Mouse (Mus musculus) liver, embryonic 11.5 days (tissue): ENCODE results near the gene Ric8a. TPM values are rescaled to one million over a fixed set of nuclear protein-coding genes. Genes with fewer than 3 reads are reported as not detected.
A peak's percentile ranks its signal among the peaks of the same experiment; 100 is the strongest.

Experiments
- ATAC-seq: fragments of 200-750 bp; cut with Nextera tagmentation; replicated peaks from 2 replicates; pipeline ENCODE4 v1.8.0; 2017; ENCODE audit warnings: moderate number of reproducible peaks, mild to moderate bottlenecking, moderate TSS enrichment, moderate library complexity; ENCODE audit not compliant: low FRiP score
- DNase-seq: peaks from one replicate; pipeline ENCODE4 v3.0.0-alpha.2; 2017; ENCODE audit warnings: low spot score
- H3K27ac ChIP-seq: fragments of 300-500 bp; sonication (generic); 2 replicates; pipeline ENCODE4 v1.5.1; 2014; ENCODE audit warnings: mild to moderate bottlenecking, low read depth, low read length, control low read depth
- H3K27me3 ChIP-seq: fragments of 300-500 bp; sonication (generic); replicated peaks from 2 replicates; pipeline ENCODE4 v1.6.1; 2014; ENCODE audit warnings: low read length, mixed read lengths; ENCODE audit not compliant: control insufficient read depth, insufficient read depth
- H3K36me3 ChIP-seq: fragments of 300-500 bp; sonication (generic); 2 replicates; pipeline ENCODE4 v1.6.1; 2014; ENCODE audit warnings: mild to moderate bottlenecking, low read length, moderate library complexity, mixed read lengths; ENCODE audit not compliant: control insufficient read depth, insufficient read depth
- H3K4me1 ChIP-seq: fragments of 300-500 bp; sonication (generic); replicated peaks from 2 replicates; pipeline ENCODE4 v1.6.1; 2014; ENCODE audit warnings: low read length, mixed read lengths; ENCODE audit not compliant: control insufficient read depth, insufficient read depth
- H3K4me2 ChIP-seq: fragments of 300-500 bp; sonication (generic); 2 replicates; pipeline ENCODE4 v1.6.1; 2014; ENCODE audit warnings: mild to moderate bottlenecking, control low read depth, moderate library complexity
- H3K4me3 ChIP-seq: fragments of 300-500 bp; sonication (generic); 2 replicates; pipeline ENCODE4 v1.5.1; 2014; ENCODE audit warnings: low read depth, low read length, control low read depth
- H3K9ac ChIP-seq: fragments of 300-500 bp; sonication (generic); 2 replicates; pipeline ENCODE4 v1.6.1; 2014; ENCODE audit warnings: low read depth, low read length, control low read depth
- H3K9me3 ChIP-seq: fragments of 300-500 bp; sonication (generic); 2 replicates; pipeline ENCODE4 v1.6.1; 2016; ENCODE audit warnings: low read length, inconsistent platforms, mixed read lengths; ENCODE audit not compliant: control insufficient read depth
- WGBS: fragments of 180-500 bp; shearing (Covaris S2); extraction: QIAGEN DNeasy Blood & Tissue Kit; methylation state at CpG from one replicate; pipeline ENCODE4 v1.1.7; 2014; 5-methylcytosine and 5-hydroxymethylcytosine counted together
- polyA plus RNA-seq: library from polyadenylated mRNA; unstranded; fragments of >200 nt; fragmentation: Nextera tagmentation; extraction: Ambion mirVana; gene quantifications from 2 replicates; pipeline ENCODE4 v1.2.1, GENCODE M21; 2014

Ric8a gene
- polyA plus RNA-seq, 1 experiment from 2014 or later = 45.4 TPM

GRCm38 (mm10) chr7:140840750-140841735, 15.7 kb upstream of the Ric8a start:
- 36% methylated on average over 19 of the region's 19 CpGs for WGBS
- H3K4me1 ChIP-seq = no peaks in the 10 kb centered on the region
- H3K4me2 ChIP-seq = no peak overlapping the region
- no peaks in the 10 kb centered on the region for H3K9me3 ChIP-seq
- no peak overlapping the region for H3K4me3 ChIP-seq
- no peak overlapping the region for H3K27ac ChIP-seq
- no peak for ATAC-seq
- DNase-seq = no peak
- H3K9ac ChIP-seq = no peak overlapping the region
- H3K27me3 ChIP-seq = peaks cover 39% of the 10 kb centered on the region
- no peaks in the 10 kb centered on the region for H3K36me3 ChIP-seq

GRCm38 (mm10) chr7:140843806-140844205, 13.0 kb upstream of the Ric8a start:
- H3K27me3 ChIP-seq = peaks cover 39% of the 10 kb centered on the region
- no peaks in the 10 kb centered on the region for H3K9me3 ChIP-seq
- no peak overlapping the region for H3K27ac ChIP-seq
- 66% methylated on average over 7 of the region's 7 CpGs for WGBS
- H3K4me3 ChIP-seq = no peak overlapping the region
- H3K9ac ChIP-seq = no peak overlapping the region
- no peaks in the 10 kb centered on the region for H3K4me1 ChIP-seq
- H3K36me3 ChIP-seq = no peaks in the 10 kb centered on the region
- no peak for DNase-seq
- ATAC-seq = no peak
- H3K4me2 ChIP-seq = no peak overlapping the region

- DNase-seq = peak; percentile 89
- ATAC-seq = peak; percentile 72
- H3K9ac ChIP-seq = no peak within 1 kb of the TSS
- no peak within 1 kb of the TSS for H3K4me2 ChIP-seq
- no peaks in the 10 kb centered on the region for H3K9me3 ChIP-seq
- H3K27ac ChIP-seq = no peak within 1 kb of the TSS
- 32% methylated on average over 14 of the region's 14 CpGs for WGBS
- peaks cover 35% of the 10 kb centered on the region for H3K27me3 ChIP-seq
- H3K4me1 ChIP-seq = no peaks in the 10 kb centered on the region
- no peaks in the 10 kb centered on the region for H3K36me3 ChIP-seq
- no peak within 1 kb of the TSS for H3K4me3 ChIP-seq
These were observed 11.7 kb upstream of the Ric8a start, which contains the start of gene Scgb1c1 for GRCm38 (mm10) chr7:140844905-140845665. Gene Scgb1c1, plus strand, starts transcription at chr7:140845547.

GRCm38 (mm10) chr7:140845683-140846082, 11.1 kb upstream of the Ric8a start:
- H3K9ac ChIP-seq = no peak overlapping the region
- 62% methylated on average over 4 of the region's 4 CpGs for WGBS
- no peak for ATAC-seq
- no peak for DNase-seq
- H3K4me1 ChIP-seq = no peaks in the 10 kb centered on the region
- no peaks in the 10 kb centered on the region for H3K36me3 ChIP-seq
- H3K4me2 ChIP-seq = no peak overlapping the region
- H3K4me3 ChIP-seq = no peak overlapping the region
- peaks cover 29% of the 10 kb centered on the region for H3K27me3 ChIP-seq
- no peak overlapping the region for H3K27ac ChIP-seq
- H3K9me3 ChIP-seq = no peaks in the 10 kb centered on the region

GRCm38 (mm10) chr7:140846676-140847075, 10.1 kb upstream of the Ric8a start:
- WGBS = 75% methylated on average over 10 of the region's 10 CpGs
- Histone ChIP-seq H3K36me3 (no peaks in the 10 kb centered on the region), H3K4me2 (no peak overlapping the region), H3K27me3 (peaks cover 19% of the 10 kb centered on the region), H3K9me3 (no peaks in the 10 kb centered on the region), H3K27ac (no peak overlapping the region), H3K4me3 (no peak overlapping the region), H3K4me1 (no peaks in the 10 kb centered on the region), H3K9ac (no peak overlapping the region)
- no peak for ATAC-seq
- DNase-seq = no peak

GRCm38 (mm10) chr7:140847755-140848580, 8.8 kb upstream of the Ric8a start, which contains the start of gene Odf3:
Gene Odf3, plus strand, starts transcription at chr7:140847805.
- H3K9ac ChIP-seq = no peak within 1 kb of the TSS
- no peak for DNase-seq
- H3K9me3 ChIP-seq = no peaks in the 10 kb centered on the region
- H3K4me1 ChIP-seq = no peaks in the 10 kb centered on the region
- 59% methylated on average over 11 of the region's 11 CpGs for WGBS
- no peak for ATAC-seq
- no peak within 1 kb of the TSS for H3K4me3 ChIP-seq
- no peak within 1 kb of the TSS for H3K27ac ChIP-seq
- peaks cover 11% of the 10 kb centered on the region; the same call in 1 of the 2 replicates for H3K36me3 ChIP-seq
- no peak within 1 kb of the TSS for H3K4me2 ChIP-seq
- H3K27me3 ChIP-seq = peaks cover 9% of the 10 kb centered on the region

GRCm38 (mm10) chr7:140848591-140848990, 8.2 kb upstream of the Ric8a start:
- WGBS = 86% methylated on average over 10 of the region's 10 CpGs
- peaks cover 4% of the 10 kb centered on the region; the same call in 1 of the 2 replicates for H3K4me1 ChIP-seq
- H3K9me3 ChIP-seq = no peaks in the 10 kb centered on the region
- no peak for ATAC-seq
- H3K36me3 ChIP-seq = peaks cover 17% of the 10 kb centered on the region
- H3K4me2 ChIP-seq = no peak overlapping the region
- no peak overlapping the region for H3K9ac ChIP-seq
- no peak overlapping the region for H3K4me3 ChIP-seq
- no peak overlapping the region for H3K27ac ChIP-seq
- DNase-seq = no peak
- H3K27me3 ChIP-seq = peaks cover 5% of the 10 kb centered on the region; the same call in 1 of the 2 replicates

GRCm38 (mm10) chr7:140851916-140852315, 4.8 kb upstream of the Ric8a start:
- 91% methylated on average over 4 of the region's 4 CpGs for WGBS
- Histone ChIP-seq H3K4me2 (no peak overlapping the region), H3K27me3 (no peaks in the 10 kb centered on the region), H3K9ac (no peak overlapping the region), H3K27ac (no peak overlapping the region), H3K4me3 (no peak overlapping the region), H3K4me1 (peaks cover 12% of the 10 kb centered on the region), H3K9me3 (no peaks in the 10 kb centered on the region), H3K36me3 (peaks cover 23% of the 10 kb centered on the region)
- no peak for DNase-seq
- no peak for ATAC-seq
